Mouse (Mus musculus) forelimb bud, embryonic 11.5 days (tissue): Measurements from ENCODE around the gene Olfr998.
"Not testable (repeated sequence)": the region's sequence is repeated elsewhere in the genome, so short reads cannot be mapped to it uniquely, and the experiment has no call there.

Experiments
- DNase-seq: peaks from one replicate; pipeline ENCODE4 v3.0.0-alpha.2; 2012; ENCODE audit warnings: low read depth, low spot score

Olfr998 gene

GRCm38 (mm10) chr2:85588648-85589047, at the start of gene Olfr998:
Olfr998 (plus strand) TSS chr2:85588948.
- not testable (repeated sequence) for DNase-seq

- no peak for DNase-seq
These were observed 33.9 kb upstream of the Olfr998 start for GRCm38 (mm10) chr2:85554806-85555205.

GRCm38 (mm10) chr2:85560226-85560625, 28.5 kb upstream of the Olfr998 start:
- no peak for DNase-seq

- peak; percentile 50 for DNase-seq
These were observed 27.6 kb upstream of the Olfr998 start for GRCm38 (mm10) chr2:85561187-85561586.

DNA sequence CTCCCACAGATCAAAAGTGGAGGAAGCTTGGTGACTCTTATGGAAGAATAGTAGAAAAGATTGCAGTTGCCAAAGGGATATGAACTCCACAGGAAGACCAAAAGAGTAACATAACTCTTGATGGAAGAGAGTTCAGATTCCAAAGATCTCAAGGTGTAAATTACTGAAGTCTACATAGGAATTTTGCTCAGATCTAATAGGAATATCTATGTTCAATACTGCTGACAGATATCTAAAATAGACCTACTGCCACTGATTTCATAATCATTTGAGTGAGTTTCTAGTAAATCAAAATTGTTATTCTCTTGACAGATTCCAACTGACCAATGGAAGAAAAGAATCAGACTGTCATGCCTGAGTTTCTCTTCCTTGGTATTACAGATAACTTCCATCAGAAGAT, 9.8 kb upstream of the Olfr998 start, which contains the start of gene Olfr996:
Gene Olfr996, plus strand, starts transcription at position 301 of the 400 bp plus-strand sequence.
- no peak for DNase-seq

- DNase-seq: no peak
These were observed 23.1 kb downstream of the Olfr998 start, which contains the start of gene Olfr1000 for GRCm38 (mm10) chr2:85611803-85612202. Olfr1000 (minus strand) TSS chr2:85611903.
